Mouse (Mus musculus) MEL (cell line): ENCODE measurements around the gene Gsc. TPM values are rescaled to one million over a fixed set of nuclear protein-coding genes. Genes with fewer than 3 reads are reported as not detected.

Experiments used
- DNase-seq: peaks from one replicate; pipeline ENCODE4 v3.0.0; 2011; ENCODE audit warnings: low read depth, low spot score
- H3K27ac ChIP-seq: 2 replicates; pipeline ENCODE4 v1.5.1; 2012; ENCODE audit warnings: low read depth, mild to moderate bottlenecking, control low read depth, low read length, moderate library complexity; ENCODE audit not compliant: control insufficient read depth
- H3K27me3 ChIP-seq, 2 experiments: fragments of 150-350 bp in 1 of 2; sonication (generic) in 1 of 2; 2 replicates each; pipeline ENCODE4 v1.6.1; 2012; ENCODE audit warnings: low read length in 2 of 2, mild to moderate bottlenecking in 2 of 2, improper control_type of control experiment in 1 of 2, moderate library complexity in 1 of 2; ENCODE audit not compliant: insufficient read depth in 2 of 2, control insufficient read depth in 1 of 2
- H3K36me3 ChIP-seq, 2 experiments: 2 replicates each; pipeline ENCODE4 v1.6.1; 2012 to 2014; ENCODE audit warnings: low read length in 2 of 2, improper control_type of control experiment in 1 of 2, inconsistent platforms in 1 of 2, mild to moderate bottlenecking in 1 of 2; ENCODE audit not compliant: insufficient read depth in 2 of 2, control insufficient read depth in 1 of 2
- H3K4me1 ChIP-seq, 2 experiments: fragments of 150-350 bp in 1 of 2; sonication (generic) in 1 of 2; 2 replicates each; pipeline ENCODE4 v1.6.1; 2012; ENCODE audit warnings: low read length in 2 of 2, improper control_type of control experiment in 1 of 2, mild to moderate bottlenecking in 1 of 2; ENCODE audit not compliant: insufficient read depth in 2 of 2, control insufficient read depth in 1 of 2
- H3K4me3 ChIP-seq, 2 experiments: fragments of 150-350 bp in 1 of 2; sonication (generic) in 1 of 2; 2 replicates each; pipeline ENCODE4 v1.5.1; 2012; ENCODE audit warnings: low read depth in 2 of 2, low read length in 2 of 2, mild to moderate bottlenecking in 2 of 2, moderate library complexity in 2 of 2, control low read depth in 1 of 2, improper control_type of control experiment in 1 of 2; ENCODE audit not compliant: control insufficient read depth in 1 of 2, insufficient read depth in 1 of 2
- H3K79me2 ChIP-seq: 2 replicates; pipeline ENCODE4 v1.6.1; 2012; ENCODE audit warnings: mild to moderate bottlenecking, low read length, moderate library complexity; ENCODE audit not compliant: control insufficient read depth, poor library complexity, insufficient read depth
- H3K9ac ChIP-seq: 2 replicates; pipeline ENCODE4 v1.6.1; 2012; ENCODE audit warnings: low read depth, mild to moderate bottlenecking, control low read depth, low read length, moderate library complexity; ENCODE audit not compliant: control insufficient read depth, poor library complexity, severe bottlenecking
- H3K9me3 ChIP-seq: fragments of 150-350 bp; sonication (generic); replicated peaks from 2 replicates; pipeline ENCODE4 v1.6.1; 2012; ENCODE audit warnings: mild to moderate bottlenecking, low read length, improper control_type of control experiment, moderate library complexity; ENCODE audit not compliant: insufficient read depth
- BHLHE40 ChIP-seq: IDR thresholded peaks from 2 replicates; pipeline ENCODE4 v1.6.1; 2012; ENCODE audit warnings: low read depth, mild to moderate bottlenecking, inconsistent platforms, low read length, improper control_type of control experiment, borderline replicate concordance
- CHD2 ChIP-seq: IDR thresholded peaks from 2 replicates; pipeline ENCODE4 v1.6.1; 2011; ENCODE audit warnings: low read length, improper control_type of control experiment
- CTCF ChIP-seq, 3 experiments: IDR thresholded peaks in 2 of 3; conservative IDR thresholded peaks in 1 of 3; 2 replicates each; pipeline ENCODE4 v1.5.1; 2011 to 2012; ENCODE audit warnings: low read length in 3 of 3, low read depth in 2 of 3, mild to moderate bottlenecking in 2 of 3, improper control_type of control experiment in 1 of 3, inconsistent platforms in 1 of 3, mixed read lengths in 1 of 3, moderate library complexity in 1 of 3; ENCODE audit not compliant: control insufficient read depth in 1 of 3, insufficient read depth in 1 of 3, poor library complexity in 1 of 3, severe bottlenecking in 1 of 3
- E2F4 ChIP-seq: IDR thresholded peaks from 2 replicates; pipeline ENCODE4 v1.6.1; 2011; ENCODE audit warnings: low read depth, low read length, improper control_type of control experiment, borderline replicate concordance
- EP300 ChIP-seq, 2 experiments: IDR thresholded peaks; 2 replicates each; pipeline ENCODE4 v1.6.1; 2011; ENCODE audit warnings: improper control_type of control experiment in 2 of 2, low read length in 2 of 2, low read depth in 1 of 2, mild to moderate bottlenecking in 1 of 2
- GATA1 ChIP-seq: IDR thresholded peaks from 2 replicates; pipeline ENCODE4 v1.6.1; 2011; ENCODE audit warnings: low read depth, low read length, improper control_type of control experiment
- KAT2A ChIP-seq: conservative IDR thresholded peaks from 2 replicates; pipeline ENCODE4 v1.6.1; 2012; ENCODE audit warnings: low read depth, low read length, improper control_type of control experiment, inconsistent platforms
- MAZ ChIP-seq: IDR thresholded peaks from 2 replicates; pipeline ENCODE4 v1.6.1; 2012; ENCODE audit warnings: low read depth, mild to moderate bottlenecking, inconsistent platforms, low read length, improper control_type of control experiment
- MEF2A ChIP-seq: IDR thresholded peaks from 2 replicates; pipeline ENCODE4 v1.6.1; 2014; ENCODE audit warnings: low read depth, mild to moderate bottlenecking, inconsistent platforms, low read length, improper control_type of control experiment; ENCODE audit not compliant: poor library complexity, insufficient replicate concordance, severe bottlenecking; ENCODE audit errors: extremely low read depth
- MYB ChIP-seq: IDR thresholded peaks from 2 replicates; pipeline ENCODE4 v1.6.1; 2011; ENCODE audit warnings: mild to moderate bottlenecking, low read depth, low read length, improper control_type of control experiment
- NRF1 ChIP-seq: IDR thresholded peaks from 2 replicates; pipeline ENCODE4 v1.6.1; 2014; ENCODE audit warnings: low read depth, mild to moderate bottlenecking, inconsistent platforms, low read length, improper control_type of control experiment, moderate library complexity; ENCODE audit not compliant: poor library complexity, insufficient read depth, severe bottlenecking
- POLR2AphosphoS2 ChIP-seq: IDR thresholded peaks from 2 replicates; pipeline ENCODE4 v1.6.1; 2011; ENCODE audit warnings: low read length, improper control_type of control experiment
- POLR2AphosphoS5 ChIP-seq: IDR thresholded peaks from 2 replicates; pipeline ENCODE4 v1.6.1; 2012; ENCODE audit warnings: low read depth, borderline replicate concordance, mild to moderate bottlenecking, inconsistent platforms, low read length, moderate library complexity, mixed read lengths
- RAD21 ChIP-seq: IDR thresholded peaks from 2 replicates; pipeline ENCODE4 v1.6.1; 2011; ENCODE audit warnings: mild to moderate bottlenecking, low read depth, low read length, improper control_type of control experiment
- RCOR1 ChIP-seq: IDR thresholded peaks from 2 replicates; pipeline ENCODE4 v1.6.1; 2012; ENCODE audit warnings: low read depth, mild to moderate bottlenecking, inconsistent platforms, low read length, improper control_type of control experiment
- SIN3A ChIP-seq: IDR thresholded peaks from 2 replicates; pipeline ENCODE4 v1.6.1; 2012; ENCODE audit warnings: low read length, improper control_type of control experiment, inconsistent platforms
- SMC3 ChIP-seq: IDR thresholded peaks from 2 replicates; pipeline ENCODE4 v1.6.1; 2011; ENCODE audit warnings: low read depth, low read length, improper control_type of control experiment
- TBP ChIP-seq: IDR thresholded peaks from 2 replicates; pipeline ENCODE4 v1.8.0; 2011; ENCODE audit warnings: low read depth, low read length, improper control_type of control experiment
- USF2 ChIP-seq, 2 experiments: IDR thresholded peaks; 2 replicates each; pipeline ENCODE4 v1.6.1; 2011 to 2012; ENCODE audit warnings: improper control_type of control experiment in 2 of 2, low read length in 2 of 2, borderline replicate concordance in 1 of 2, inconsistent platforms in 1 of 2, low read depth in 1 of 2, mild to moderate bottlenecking in 1 of 2; ENCODE audit not compliant: insufficient read depth in 1 of 2
- ZC3H11A ChIP-seq: IDR thresholded peaks from 2 replicates; pipeline ENCODE4 v1.6.1; 2012; ENCODE audit warnings: low read depth, mild to moderate bottlenecking, inconsistent platforms, low read length, improper control_type of control experiment
- ZKSCAN1 ChIP-seq: IDR thresholded peaks from 2 replicates; pipeline ENCODE4 v1.6.1; 2012; ENCODE audit warnings: low read depth, mild to moderate bottlenecking, inconsistent platforms, low read length, improper control_type of control experiment, moderate library complexity
- ZMIZ1 ChIP-seq: IDR thresholded peaks from 2 replicates; pipeline ENCODE4 v1.6.1; 2012; ENCODE audit warnings: low read depth, mild to moderate bottlenecking, inconsistent platforms, low read length, improper control_type of control experiment, moderate library complexity
- ZNF384 ChIP-seq: IDR thresholded peaks from 2 replicates; pipeline ENCODE4 v1.6.1; 2012; ENCODE audit warnings: low read depth, mild to moderate bottlenecking, inconsistent platforms, low read length, improper control_type of control experiment
- polyA plus RNA-seq, 2 experiments: library from polyadenylated mRNA; stranded (reverse) in 1 of 2; unstranded in 1 of 2; fragments of >175 nt in 1 of 2; fragments of >200 nt in 1 of 2; gene quantifications; 2 replicates each; pipeline versions ENCODE4 v1.2.1 to v1.2.4; 2012; ENCODE audit warnings: low replicate concordance in 2 of 2, low read depth in 1 of 2; ENCODE audit not compliant: insufficient read length in 2 of 2, insufficient read depth in 1 of 2, missing spikeins in 1 of 2
- total RNA-seq: library from RNA; depleted of rRNA; stranded (reverse); fragments of 300-350 nt; gene quantifications from 2 replicates; pipeline ENCODE4 v1.2.3, GENCODE M21; 2012

The Gsc gene
- total and polyA plus RNA-seq, 3 experiments = not detected

- H3K9me3 ChIP-seq = no peaks in the 10 kb centered on the region
Observed at GRCm38 (mm10) chr12:104443716-104444115, 29.4 kb downstream of the Gsc start.

GRCm38 (mm10) chr12:104440087-104440760 is 32.9 kb downstream of the Gsc start:
- Histone ChIP-seq H3K79me2 (no peaks in the 10 kb centered on the region), H3K27me3 (no peaks in the 10 kb centered on the region), H3K9ac (no peak overlapping the region), H3K4me3 (no peak overlapping the region), H3K36me3 (no peaks in the 10 kb centered on the region), H3K4me1 (no peaks in the 10 kb centered on the region), H3K27ac (no peak overlapping the region), H3K9me3 (no peaks in the 10 kb centered on the region)
- TF ChIP-seq NRF1 (no peak), SMC3 (peak; percentile 47), E2F4 (no peak), MAZ (no peak), BHLHE40 (no peak), ZNF384 (no peak), POLR2AphosphoS2 (no peak), EP300 (IDR thresholded peaks at IDR 0.05; ENCODE audit: low read depth in 1 of 2, low read length in 2 of 2) (no peak), RCOR1 (no peak), CTCF (IDR thresholded peaks at IDR 0.05 in 2 of 3, conservative IDR thresholded peaks at IDR 0.05 in 1 of 3; ENCODE audit: control insufficient read depth in 1 of 3, insufficient read depth in 1 of 3, low read depth in 2 of 3, low read length in 3 of 3, poor library complexity in 1 of 3, severe bottlenecking in 1 of 3) (peak; percentile 48 to 84 (median 55)), TBP (no peak), CHD2 (no peak), RAD21 (peak; percentile 62), ZC3H11A (peak; percentile 17; the same call in 1 of the 2 replicates), USF2 (IDR thresholded peaks at IDR 0.05; ENCODE audit: borderline replicate concordance in 1 of 2, insufficient read depth in 1 of 2, low read depth in 1 of 2, low read length in 2 of 2) (no peak), MEF2A (no peak), POLR2AphosphoS5 (no peak), SIN3A (no peak), KAT2A (no peak), MYB (no peak)
- peak; percentile 13 for DNase-seq

More at GRCm38 (mm10) chr12:104443716-104444115, 29.4 kb downstream of the Gsc start:
- no peaks in the 10 kb centered on the region for H3K36me3 ChIP-seq
- H3K27ac ChIP-seq = no peak overlapping the region
- H3K9ac ChIP-seq = no peak overlapping the region
- H3K4me3 ChIP-seq = no peak overlapping the region
- H3K79me2 ChIP-seq = no peaks in the 10 kb centered on the region
- DNase-seq = no peak
- no peaks in the 10 kb centered on the region for H3K4me1 ChIP-seq
- TF ChIP-seq ZNF384 (no peak), ZMIZ1 (no peak), NRF1 (no peak), GATA1 (no peak), E2F4 (no peak), TBP (no peak), ZKSCAN1 (no peak)
- H3K27me3 ChIP-seq = no peaks in the 10 kb centered on the region
